Mouse (Mus musculus) cerebellum, adult 9-10 months (tissue): ENCODE data around the gene Mvp.
A peak's percentile ranks its signal among the peaks of the same experiment; 100 is the strongest.

Experiments used
- DNase-seq: peaks from one replicate; pipeline ENCODE4 v3.0.0; 2022

Mvp gene

DNA sequence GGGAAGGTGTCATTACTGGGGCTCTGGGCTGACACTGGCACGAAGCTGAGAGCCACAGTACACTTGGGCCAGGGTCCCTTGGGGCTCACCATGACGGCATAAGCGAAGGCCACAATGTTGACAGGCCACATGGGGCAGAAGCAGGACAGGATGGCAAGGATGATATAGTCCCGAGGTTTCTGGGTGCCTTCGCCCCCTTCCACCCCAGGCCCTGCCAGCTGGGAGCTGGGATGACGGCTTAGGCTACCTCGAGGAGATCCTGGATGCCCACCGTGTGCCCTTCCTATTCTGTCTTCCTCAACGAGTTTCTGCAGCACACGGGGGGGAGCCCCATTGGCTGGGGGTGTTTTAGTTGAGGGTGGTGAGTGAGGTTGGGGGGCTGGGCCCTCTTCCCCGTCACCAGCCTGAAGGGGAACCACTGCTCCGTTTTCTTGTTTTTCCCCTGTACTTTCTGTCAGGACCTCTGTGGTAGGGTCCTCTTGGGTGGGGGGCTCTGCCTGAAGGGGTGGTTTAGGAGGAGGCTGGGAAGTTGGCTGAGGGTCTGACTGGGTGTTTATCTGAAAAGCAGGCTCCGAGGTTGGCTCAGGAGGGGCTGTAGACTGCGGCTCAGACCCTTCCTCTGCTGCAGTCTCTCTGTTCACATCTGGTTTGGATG lies 5.0 kb upstream of the Mvp start:
- DNase-seq: peak; percentile 63

DNA sequence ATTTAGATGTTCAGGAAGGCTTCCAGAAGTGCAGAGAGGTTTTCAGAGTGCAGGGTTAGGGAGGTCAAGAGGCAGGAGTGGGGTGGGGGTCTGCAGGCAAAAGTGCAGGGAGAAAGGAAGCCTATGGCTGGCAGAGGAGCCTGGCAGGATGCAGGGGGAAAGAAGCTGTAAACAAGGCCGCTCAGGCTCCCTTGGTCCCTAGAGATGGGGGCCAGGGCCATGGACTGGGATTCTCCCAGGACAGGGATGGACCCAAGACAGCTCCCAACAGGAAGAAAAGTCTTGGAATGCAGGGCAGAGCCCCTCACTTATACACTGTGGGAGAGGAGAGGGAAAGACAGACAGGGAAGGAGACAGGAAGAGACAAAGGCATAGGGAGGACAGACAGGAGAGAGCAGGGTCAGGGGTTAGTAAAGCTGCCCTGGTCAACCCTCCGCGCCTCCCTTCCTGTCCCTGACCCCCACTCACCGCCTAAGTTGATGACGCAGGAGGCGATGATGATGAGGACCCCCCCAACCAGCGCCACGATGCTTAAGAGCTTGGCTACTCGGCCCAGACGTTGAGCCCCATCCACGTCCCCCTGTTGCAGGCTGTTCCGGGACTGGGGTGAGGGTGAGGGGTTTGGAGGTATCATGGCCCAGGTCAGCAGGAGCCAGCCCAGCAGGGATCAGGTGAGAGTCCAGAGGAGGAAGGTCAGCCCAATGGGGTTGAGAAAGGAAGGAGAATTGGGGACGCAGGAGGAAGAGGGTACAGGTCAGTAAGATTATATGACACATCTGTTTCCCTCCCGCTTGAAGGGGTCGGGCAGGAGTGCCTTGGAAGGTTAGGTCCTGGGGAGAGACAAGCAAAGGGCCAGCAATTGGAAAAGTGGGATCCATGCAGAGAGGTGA lies 4.2 kb upstream of the Mvp start:
- peak; percentile 68 for DNase-seq

DNA sequence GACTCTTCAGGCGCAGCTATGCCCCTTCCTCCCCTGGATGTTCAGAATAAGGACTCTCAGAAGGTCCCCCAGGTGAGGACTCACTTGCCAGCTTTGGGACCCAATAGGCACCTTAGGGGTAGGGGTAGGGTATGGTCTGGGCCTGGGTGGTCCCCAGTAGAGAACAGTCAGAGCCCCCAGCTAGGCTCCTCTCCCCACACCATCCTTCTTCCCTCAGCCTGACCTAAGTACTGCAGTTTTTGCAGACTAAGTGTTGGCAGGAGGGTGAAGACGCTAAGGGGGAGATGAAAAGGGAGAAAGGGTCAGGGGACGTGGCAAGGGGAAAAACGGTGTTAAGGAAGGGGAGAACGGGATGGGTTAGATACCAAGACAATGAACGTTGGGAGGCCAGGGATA lies 3.5 kb upstream of the Mvp start:
- DNase-seq: no peak

DNA sequence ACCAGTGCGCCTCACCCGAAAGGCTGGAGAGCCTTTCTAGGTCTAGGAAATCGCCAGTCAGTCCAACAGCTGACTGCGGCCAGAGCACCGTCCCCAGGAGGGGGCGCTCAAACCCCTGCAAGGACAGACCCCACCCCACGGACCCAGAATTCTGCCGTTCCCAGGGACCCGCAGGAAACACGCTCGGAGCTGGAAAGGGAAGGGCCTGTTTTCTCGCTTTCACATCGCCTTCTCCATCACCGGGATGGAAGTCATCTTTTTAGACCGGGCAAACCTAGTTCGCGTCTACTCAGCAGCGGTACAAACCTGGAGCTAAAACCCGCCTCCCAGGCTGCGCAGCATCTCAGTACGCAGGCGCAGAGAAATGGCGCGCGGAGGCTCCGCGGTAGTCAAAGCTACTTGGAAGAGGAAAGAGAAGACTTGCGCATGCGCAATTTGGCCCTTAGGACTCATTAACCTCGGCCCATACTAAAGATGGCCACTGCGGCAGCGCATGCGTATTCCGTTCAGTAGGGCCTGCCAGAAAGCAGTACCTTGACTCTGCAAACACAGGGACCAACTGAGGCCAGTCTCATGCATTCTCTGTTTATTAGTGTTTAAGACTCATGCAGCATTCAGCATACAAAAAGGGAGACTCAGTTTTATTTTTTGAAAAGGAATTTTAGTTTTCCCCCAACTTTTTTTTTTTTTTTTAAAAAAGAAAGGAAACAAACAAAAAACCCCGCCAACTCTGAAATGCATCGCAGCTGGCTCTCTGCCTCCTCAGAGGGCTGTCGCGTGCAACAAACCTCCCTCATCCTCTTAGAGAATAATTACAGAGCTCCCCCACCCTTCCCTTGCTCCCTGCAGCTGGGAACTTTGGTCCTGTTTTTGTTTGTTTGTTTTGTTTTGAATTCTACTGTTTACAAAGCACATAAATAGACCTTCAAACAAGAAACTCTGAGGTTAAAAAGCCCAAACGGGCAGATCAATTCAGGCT lies 2.8 kb upstream of the Mvp start, which contains the start of gene Pagr1a:
Pagr1a (minus strand) TSS at position 382 of the 979 bp plus-strand sequence.
- peak; percentile 99 for DNase-seq

DNA sequence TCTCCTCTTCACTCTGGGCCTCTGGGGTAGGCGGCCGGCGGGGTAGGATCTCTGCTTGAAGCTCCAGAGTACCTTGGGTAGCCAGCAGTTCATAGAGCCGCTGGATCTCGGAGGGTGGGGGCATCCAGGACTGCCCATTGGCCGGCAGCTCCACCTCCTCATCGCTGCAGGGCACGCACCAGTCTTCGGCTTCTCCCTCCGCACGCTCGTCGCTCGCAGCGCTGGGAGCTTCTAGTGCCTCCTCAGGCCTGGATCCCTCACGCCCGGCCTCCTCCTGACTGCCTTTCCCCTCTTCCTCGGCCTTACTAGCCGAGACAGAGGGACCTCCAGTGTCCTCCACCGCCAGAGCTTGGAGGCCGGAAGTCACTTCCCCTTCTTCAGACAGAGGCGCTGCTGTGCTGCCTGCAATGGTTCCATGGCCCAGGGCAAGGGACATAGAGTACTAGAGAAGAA lies 2.1 kb upstream of the Mvp start:
- no peak for DNase-seq

DNA sequence TGATC lies 1.9 kb upstream of the Mvp start, which contains the start of gene Pagr1b:
Pagr1b (minus strand) TSS at position 4 of the 5 bp plus-strand sequence.
- DNase-seq: no peak

DNA sequence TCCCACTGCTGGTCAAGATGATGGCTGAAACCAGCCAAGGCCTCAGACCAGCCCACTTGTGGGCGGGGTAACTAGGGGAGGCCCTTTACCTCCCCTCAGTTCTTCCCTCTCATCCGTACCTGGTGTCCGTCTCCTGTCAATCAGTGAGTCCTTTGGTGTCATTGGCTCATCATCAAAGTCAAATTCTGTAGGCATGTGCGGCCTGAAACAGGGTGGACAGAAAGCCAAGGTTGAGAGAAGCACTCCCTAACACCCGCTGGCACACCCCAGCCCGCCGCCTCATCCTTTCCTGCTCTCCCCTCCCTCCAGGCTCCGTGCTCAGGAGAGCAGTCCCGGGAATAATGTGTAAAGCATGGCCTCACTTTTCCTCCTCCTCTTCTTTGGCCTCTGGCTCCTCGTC lies 1.7 kb upstream of the Mvp start:
- peak; percentile 87 for DNase-seq

DNA sequence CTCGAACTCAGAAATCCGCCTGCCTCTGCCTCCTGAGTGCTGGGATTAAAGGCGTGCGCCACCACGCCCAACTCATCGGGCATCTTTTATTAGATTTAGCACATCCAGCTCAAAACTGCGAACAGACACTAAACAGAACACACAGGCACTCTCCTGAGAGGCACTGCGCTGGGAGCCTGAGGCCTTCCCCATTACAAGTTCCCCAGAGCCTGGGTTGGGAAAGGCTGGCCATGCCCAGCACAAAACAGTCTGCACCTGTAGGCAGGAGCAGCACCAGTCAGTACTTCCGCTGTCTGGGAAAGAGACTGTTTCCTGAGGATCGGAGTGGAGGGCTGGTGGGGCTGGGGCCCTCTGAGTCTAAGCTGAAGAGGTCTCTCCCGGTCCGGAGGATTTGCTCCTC lies 572 bp upstream of the Mvp start:
- peak; percentile 53 for DNase-seq

DNA sequence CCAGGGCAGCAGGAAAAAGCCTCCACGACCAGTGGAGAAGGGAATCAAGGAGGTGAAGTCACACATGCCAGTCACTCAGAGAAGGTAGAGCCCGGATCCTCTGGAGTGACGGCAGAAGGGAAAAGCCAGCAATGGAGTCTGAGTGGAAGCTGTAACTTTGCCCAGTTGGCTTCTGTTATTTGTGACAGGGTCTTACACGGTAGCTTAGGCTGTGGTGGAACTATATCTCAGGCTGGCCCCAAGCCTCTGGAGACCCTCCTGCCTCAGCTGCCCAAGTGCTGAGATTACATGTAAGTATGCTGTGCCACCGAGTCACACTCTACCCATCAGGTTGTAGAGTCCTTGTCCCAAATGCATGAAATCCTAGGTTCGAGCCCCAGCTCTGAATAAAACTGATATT lies 1.0 kb downstream of the Mvp start:
- DNase-seq: peak; percentile 62

DNA sequence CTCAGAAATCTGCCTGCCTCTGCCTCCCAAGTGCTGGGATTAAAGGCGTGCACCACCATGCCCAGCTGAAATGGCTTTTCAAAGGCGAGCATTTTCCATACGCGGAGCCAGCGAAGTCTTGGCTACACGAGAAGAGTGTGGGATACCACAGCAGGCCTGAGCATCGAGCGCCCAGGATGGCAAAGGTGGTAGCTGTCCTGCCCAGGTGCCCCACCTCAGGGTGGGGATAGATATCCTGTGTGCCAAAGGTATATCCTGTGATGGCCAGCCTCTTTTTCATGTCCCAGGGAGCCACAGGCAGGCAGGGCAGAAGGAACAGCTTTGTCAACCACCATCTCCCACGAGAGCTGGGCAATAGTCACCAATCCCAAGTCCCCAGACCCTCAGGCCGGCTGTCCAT lies 1.6 kb downstream of the Mvp start:
- DNase-seq: no peak

DNA sequence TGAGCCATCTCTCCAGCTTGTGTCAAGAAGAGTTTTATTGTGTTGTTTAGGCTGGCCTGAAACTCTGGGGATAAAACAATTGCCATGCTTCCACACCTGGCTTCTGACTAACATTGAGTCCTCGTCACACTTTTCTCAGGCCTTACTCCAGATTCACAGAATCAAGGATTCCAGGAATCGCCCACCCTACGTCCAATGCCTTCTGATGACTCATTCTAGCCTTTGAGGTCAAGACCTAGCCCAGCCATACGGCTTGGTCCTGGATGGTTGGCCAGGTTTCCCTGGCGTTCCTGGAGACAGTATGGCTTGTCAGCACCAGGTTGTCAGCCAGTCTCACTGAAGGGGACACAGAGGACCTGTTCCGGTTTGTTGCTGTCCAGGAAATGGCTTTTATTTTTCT lies 2.0 kb downstream of the Mvp start:
- peak; percentile 56 for DNase-seq

DNA sequence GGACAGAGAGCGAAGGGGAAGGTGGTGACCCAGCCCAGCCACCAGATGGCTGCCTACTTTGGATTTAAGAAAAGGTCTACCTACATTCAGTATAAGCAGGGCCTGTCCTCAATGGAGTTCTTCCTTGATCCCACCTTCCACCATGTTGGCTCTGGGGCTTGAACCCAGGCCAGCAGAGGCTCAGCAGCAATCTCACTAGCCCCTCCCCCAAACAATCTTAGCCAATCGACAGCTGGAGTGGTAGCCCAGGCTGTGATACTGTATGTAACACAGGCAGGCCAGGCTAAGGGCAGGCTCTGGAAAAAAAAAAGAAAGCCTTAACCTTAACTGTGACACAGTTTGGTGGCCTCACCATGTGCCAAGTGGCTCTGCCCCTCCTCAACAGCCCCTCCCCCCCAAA lies 2.7 kb downstream of the Mvp start:
- DNase-seq: peak; percentile 64

DNA sequence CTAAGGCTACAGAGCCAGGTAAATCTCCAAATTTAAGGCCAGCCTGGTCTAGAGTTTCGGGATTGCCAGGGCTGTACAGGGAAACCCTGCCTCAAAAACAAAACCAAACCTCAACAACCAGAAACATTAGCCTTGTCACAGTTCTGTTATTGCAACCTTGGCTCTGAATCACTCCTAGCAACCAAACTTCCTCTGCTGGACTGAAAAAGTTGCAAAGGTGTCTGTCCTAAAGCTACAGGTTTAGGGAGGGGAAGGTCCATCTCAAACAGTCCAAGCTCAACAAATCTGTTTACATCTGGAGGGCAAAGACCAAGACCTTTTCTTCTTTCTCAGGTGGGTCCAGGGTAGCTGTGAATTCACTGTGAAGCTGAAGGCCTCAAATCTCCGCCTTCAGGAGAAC lies 3.4 kb downstream of the Mvp start:
- DNase-seq: no peak

DNA sequence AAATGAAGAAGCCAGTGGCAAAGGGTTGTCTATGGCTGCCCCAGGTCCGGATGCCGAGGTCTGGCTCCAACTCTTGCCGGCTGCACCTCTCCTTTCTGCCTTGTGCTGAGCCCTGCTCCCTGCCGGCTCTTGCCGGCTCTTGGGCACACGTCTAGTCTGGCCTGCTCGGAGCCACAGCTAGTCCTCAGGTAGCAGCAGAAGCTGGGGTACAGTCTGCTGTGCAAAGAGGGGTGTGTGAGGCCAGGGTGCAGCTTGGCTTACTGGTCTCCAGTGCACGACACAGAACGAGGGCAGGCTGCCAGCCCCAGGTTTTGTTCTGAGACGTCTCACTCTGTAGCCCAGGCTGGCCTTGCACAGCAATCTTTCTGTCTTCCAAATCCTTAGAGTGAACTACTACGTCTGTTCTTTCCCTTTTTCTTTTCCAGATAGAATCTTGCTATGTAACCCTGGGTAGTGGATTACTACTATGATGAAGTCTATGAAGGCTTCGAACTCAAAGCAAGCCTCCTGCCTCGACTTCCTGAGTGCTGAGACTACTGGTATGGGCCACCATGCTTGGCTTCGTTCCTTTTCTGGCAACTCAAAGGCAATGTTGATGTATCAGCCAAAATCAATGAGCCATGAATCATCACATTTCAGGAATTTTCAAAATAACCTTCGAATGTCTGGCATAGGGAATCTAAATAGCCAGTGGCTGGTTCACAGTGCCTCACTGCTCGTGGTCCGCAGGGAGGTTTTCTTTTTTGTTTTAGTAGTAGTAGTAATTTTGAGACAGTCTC lies 4.9 kb downstream of the Mvp start:
- peak; percentile 79 for DNase-seq

DNA sequence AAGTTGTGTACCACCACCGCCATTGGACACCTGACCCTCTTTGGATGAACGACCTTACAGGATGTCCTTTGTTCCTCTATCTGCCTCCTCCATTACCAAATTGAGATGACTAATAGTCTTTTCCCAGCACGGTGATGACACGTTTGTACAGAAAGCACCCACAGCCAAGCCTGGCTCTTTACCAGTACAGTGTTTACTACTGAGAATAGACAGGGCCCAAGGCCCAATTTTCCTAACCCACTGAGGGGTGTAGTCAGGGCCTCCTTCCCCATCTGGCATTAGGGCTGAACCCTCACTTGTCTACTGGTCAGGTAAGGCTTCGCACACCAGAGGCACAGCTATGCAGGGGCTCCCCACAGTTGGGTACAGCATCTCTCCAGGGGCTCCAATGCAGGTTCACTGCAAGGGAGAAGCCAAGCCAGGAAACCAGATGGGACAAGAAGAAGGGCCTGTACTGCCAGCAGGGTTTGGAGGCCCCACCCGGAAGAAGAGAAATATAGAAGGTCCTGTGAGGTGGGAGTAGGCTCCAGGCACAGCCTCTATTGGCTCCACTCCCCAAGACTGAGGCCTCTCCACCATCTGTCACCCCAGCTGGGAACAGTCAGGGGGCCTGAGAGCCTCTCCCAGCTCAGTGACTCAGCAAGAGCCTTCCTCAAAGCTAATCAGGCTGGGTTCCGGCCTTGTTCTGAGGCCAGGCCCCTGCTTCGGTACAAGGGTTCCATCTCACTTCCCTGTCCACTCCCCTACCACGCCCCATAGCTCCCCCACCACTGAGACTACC lies 6.0 kb downstream of the Mvp start:
- peak; percentile 100 for DNase-seq

DNA sequence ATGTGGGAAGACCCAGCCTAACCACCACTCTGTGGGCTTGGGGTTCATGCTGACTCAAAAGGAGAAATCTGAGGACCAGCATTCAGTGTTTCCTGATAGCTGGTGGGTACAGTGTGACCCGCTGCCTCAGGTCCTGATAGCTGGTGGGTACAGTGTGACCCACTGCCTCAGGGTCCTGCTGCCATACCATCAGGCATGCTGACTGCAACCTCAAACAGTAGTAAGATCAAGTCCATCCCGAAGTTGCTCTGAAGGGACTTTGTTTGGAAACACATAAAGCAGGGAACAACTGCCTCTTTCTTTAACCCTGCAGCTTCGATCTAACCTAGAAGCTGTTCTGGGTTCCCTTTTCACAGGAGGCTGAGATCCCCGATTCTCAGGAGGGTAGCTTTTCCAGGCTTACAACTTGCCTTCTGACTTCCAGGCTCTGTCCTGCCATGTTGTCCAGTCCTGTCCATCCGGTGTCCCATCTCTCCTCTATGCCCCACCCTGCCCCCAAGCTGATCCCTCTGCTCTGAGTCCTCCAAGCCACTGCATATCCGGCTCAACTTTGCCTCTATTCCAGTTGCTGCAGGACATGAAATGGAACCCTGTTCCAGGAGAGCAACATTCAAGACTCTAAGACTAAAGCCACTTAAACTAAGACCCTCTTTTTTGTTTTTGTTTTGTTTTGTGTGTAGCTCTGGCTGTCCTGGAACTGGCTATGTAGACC lies 7.0 kb downstream of the Mvp start:
- DNase-seq: peak; percentile 60

DNA sequence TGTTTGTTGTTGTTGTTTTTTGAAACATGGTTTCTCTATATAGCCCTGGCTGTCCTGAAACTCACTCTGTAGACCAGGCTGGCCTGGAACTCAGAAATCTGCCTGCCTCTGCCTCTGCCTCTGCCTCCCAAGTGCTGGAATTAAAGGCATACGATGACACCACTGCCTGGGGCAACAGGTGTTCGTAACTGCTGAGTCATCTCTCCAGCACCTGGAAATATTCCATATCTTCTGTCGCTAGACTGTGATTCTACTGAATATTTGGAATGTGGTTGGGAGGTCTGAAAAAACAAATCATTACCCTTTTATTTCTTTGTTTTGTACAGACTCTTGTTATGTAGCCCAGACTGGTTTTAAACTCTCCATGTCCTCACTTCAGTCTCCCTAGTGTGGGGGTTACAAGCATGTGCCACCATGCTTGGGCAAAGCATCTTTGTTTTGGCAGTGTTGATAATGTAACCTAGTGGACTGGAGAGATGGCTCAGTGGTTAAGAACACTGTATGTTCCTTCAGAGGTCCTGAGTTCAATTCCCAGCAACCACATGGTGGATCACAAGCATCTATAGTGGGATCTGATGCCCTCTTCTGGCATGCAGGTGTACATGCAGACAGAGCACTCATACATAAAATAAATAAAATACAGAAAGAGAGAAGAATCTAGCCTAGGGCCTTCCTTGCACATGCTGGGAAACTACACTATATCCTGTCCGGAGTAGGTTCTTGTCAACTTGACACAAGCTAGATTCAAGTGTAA lies 10.1 kb downstream of the Mvp start:
- DNase-seq: no peak

DNA sequence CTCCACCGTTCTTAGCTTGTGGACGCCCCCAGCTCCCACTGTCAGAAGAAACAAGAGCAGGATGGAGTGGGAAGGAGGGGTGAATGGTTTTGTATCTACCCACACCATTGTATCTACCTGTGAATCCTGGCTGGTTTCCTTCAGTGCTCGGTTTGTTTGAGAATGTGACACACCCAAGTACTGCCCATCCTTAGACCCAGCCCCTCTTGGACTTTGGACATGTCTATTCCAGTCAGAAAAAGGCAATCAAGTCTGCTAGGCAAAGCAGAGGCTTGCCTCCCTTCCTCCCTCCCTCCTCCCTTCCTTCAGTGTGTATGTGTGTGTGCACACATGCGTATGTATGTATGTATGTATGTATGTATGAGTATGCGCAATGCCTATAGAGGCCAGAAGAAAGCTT lies 10.8 kb downstream of the Mvp start:
- DNase-seq: no peak

DNA sequence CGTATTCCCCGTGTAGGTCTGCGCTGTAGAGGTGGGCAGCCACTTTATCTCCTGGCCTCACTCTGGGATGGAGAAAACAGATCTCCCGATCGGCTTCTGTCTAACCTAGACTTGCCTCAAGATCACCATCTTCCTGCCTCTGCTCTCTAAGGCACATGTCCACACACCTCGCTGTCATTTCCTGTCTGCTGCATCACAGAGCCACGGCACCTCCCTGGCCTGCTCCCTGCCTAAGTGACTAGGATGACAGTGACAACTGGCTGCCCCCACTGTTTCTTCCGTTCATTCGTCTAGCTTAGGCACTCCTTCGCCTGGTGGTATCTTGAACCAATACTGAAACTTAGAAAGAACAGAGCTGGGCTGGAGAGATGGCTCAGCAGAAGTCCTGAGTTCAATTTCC lies 14.9 kb downstream of the Mvp start:
- DNase-seq: no peak

DNA sequence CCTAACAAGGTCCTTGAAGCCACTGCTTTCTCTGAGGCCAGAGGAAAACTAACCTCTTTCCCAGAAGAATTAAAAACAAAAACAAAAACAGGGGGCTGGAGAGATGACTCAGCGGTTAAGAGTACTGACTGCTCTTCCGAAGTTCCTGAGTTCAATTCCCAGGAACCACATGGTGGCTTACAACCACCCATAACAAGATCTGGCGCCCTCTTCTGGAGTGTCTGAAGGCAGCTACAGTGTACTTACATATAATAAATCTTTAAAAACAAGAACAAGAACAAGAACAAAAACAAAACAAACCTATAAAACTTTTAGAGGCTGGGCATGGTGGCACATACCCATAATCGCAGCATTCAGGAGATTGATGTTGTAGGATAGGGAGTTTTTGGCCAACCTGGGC lies 18.0 kb downstream of the Mvp start:
- no peak for DNase-seq

DNA sequence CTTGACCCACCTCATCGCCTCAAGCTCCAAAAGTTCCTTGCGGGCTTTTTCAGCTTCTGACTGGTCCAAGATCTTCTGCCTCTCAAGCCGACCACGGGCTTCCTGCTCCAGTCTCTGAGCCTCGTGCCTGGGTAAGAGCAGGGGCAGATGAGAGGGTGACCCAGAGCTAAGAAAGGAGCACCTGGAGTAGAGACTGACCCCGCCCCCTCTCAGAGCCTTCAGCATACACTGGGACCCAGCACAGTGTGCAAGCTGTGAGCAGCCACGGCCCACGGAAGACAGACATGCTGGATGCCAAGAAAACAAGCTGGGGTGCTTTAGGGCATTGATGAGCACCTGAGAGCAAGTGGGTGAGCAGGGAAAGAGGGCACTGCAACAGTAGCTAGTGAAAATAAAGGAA lies 25.6 kb downstream of the Mvp start:
- no peak for DNase-seq
